In genomic region chr8:116167874-116168273, GRCm38 (mm10) we compare ENCODE assay signal across 26 mouse cellular contexts.
"Had no signal": no experiment of that assay in that cellular context is flagged by ENCODE, and none has a peak within 500 bp of the region (broad histone marks: within the 10 kb centered on the region; RNA-seq: fewer than 3 reads in every experiment).

No protein-coding gene starts in this region.

- H3K9me3 ChIP-seq: heart, embryonic 13.5 days; heart, embryonic 15.5 days; hindbrain, embryonic 10.5 days; hindbrain, embryonic 12.5 days; intestine, embryonic 15.5 days; limb, embryonic 10.5 days; limb, embryonic 12.5 days had no signal

- H3K4me1 ChIP-seq: heart, embryonic 13.5 days; heart, embryonic 15.5 days; intestine, embryonic 15.5 days had no signal

- DNase-seq: gastrocnemius, adult 2 months; gastrocnemius, postnatal 10 days; gastrocnemius, postnatal 25 days; heart, adult 2 months; heart, postnatal 4 days; kidney, adult 18-20 months; kidney, adult 8-10 months; kidney, postnatal 10 days; kidney, postnatal 25 days; kidney, postnatal 4 days; liver had no signal

- ATAC-seq: hindbrain, embryonic 16.5 days; inflammation-experienced regulatory T-cells, adult 6 months; intestine, embryonic 15.5 days; intestine, postnatal 0 days had no signal

- H3K36me3 ChIP-seq: heart, embryonic 13.5 days; heart, embryonic 15.5 days; hindbrain, embryonic 10.5 days; hindbrain, embryonic 12.5 days; intestine, embryonic 15.5 days; limb, embryonic 10.5 days; limb, embryonic 12.5 days had no signal

- H3K9ac ChIP-seq: heart, embryonic 13.5 days; heart, embryonic 15.5 days; hindbrain, embryonic 12.5 days; hindbrain, embryonic 14.5 days; intestine, embryonic 15.5 days; limb, embryonic 12.5 days had no signal

- H3K4me2 ChIP-seq: heart, embryonic 11.5 days; heart, embryonic 13.5 days; heart, embryonic 15.5 days; hindbrain, embryonic 12.5 days; hindbrain, embryonic 14.5 days; intestine, embryonic 15.5 days; limb, embryonic 12.5 days; liver, embryonic 11.5 days had no signal

- H3K4me3 ChIP-seq: gastrocnemius, adult 2 months; heart, adult 2 months; heart, embryonic 13.5 days; heart, embryonic 15.5 days; hindbrain, embryonic 10.5 days; hindbrain, embryonic 12.5 days; intestine, embryonic 15.5 days; layer of hippocampus, adult 2 months; left cerebral cortex, adult 2 months; limb, embryonic 10.5 days; limb, embryonic 12.5 days had no signal

- H3K27ac ChIP-seq: gastrocnemius, adult 2 months; heart, adult 2 months; heart, embryonic 13.5 days; heart, embryonic 15.5 days; hindbrain, embryonic 10.5 days; hindbrain, embryonic 12.5 days; hindbrain, embryonic 14.5 days; intestine, embryonic 15.5 days; layer of hippocampus, adult 2 months; left cerebral cortex, adult 2 months; limb, embryonic 10.5 days; limb, embryonic 12.5 days had no signal

- H3K27me3 ChIP-seq: hindbrain, embryonic 12.5 days; intestine, embryonic 15.5 days; limb, embryonic 12.5 days had no signal
